Mouse (Mus musculus) neutrophil, adult 5-6 weeks (primary cell): Measurements from ENCODE around the gene Tmppe. TPM values are rescaled to one million over a fixed set of nuclear protein-coding genes. Genes with fewer than 3 reads are reported as not detected.
"Not testable (repeated sequence)": the region's sequence is repeated elsewhere in the genome, so short reads cannot be mapped to it uniquely, and the experiment has no call there.

Experiments
- ATAC-seq: fragments of 151-379, 151-347 bp; 2 replicates; pipeline ENCODE4 v1.8.0; 2017; ENCODE audit warnings: mild to moderate bottlenecking, moderate TSS enrichment; ENCODE audit not compliant: insufficient number of reproducible peaks, poor library complexity, low FRiP score, severe bottlenecking; ENCODE audit errors: extremely low read depth
- total RNA-seq: library from RNA; stranded (forward); fragments of 200-1000 nt; gene quantifications from 2 replicates; pipeline ENCODE4 v1.2.3, GENCODE M21; 2017

Gene Tmppe
- total RNA-seq, 1 experiment from 2014 or later = 6.3 TPM

DNA sequence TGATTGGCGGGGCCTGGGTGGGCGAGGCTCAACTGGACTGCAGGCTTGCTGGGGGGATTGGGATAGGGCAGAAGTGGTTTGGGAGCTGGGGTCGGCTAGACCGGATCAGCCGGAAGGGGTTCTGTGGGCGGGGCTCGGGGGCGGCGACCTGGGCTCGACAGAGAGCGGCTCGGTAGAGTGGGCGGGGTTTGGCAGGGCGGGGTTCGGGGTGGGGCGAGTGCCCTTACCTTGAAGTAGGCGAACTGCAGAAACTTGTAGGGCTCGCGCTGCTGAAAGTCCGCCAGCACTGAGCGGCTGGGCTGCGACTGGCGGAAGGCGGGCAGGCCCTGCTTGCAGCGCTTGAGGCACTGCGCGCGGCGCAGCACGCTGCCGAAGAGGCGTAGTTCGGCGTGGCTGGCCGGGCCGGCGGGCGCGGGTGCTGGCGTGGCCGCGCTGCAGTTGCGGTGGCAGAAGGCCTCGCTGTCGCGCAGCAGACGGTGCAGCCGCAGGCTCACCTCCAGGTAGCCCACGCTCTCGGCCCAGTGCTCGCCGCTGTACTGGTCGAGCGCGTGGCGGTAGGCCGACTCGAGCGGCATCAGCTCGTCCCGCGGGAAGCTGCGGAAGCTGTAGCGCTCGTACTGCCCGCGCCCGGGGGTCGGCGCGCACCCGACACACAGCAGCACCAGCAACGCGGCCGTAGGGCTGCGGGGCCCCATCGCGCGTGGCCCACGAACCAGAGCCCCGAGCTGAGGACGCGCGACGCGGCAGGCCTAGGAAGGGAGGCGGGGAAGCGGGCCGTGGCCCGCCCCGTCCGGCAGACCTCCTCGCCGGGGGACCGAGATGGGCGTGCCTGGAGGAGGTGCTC lies 10.8 kb upstream of the Tmppe start, which contains the start of gene Crtap:
Gene Crtap (minus strand): TSS at position 771 of the 844 bp plus-strand sequence.
- ATAC-seq = peak; percentile 39; the same call in 1 of the 2 replicates

DNA sequence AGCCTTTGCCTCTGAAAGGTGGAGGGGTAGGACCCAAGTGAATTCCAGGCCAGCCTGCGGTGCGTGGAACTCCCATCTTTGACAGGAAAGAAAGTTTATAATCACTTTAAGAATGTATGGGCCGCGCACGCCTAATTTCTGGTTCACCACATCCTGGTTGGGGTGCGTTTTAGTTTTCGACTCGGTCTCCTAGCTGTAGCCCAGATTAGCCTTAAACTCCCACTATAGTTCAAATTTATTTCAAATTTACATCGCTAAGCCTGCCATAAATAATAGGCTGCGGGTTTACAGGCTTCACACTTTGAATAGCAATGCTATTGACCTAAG lies 10.2 kb upstream of the Tmppe start:
- no peak for ATAC-seq

- ATAC-seq = not testable (repeated sequence)
These were observed 6.8 kb upstream of the Tmppe start for GRCm38 (mm10) chr9:114394136-114394535.

DNA sequence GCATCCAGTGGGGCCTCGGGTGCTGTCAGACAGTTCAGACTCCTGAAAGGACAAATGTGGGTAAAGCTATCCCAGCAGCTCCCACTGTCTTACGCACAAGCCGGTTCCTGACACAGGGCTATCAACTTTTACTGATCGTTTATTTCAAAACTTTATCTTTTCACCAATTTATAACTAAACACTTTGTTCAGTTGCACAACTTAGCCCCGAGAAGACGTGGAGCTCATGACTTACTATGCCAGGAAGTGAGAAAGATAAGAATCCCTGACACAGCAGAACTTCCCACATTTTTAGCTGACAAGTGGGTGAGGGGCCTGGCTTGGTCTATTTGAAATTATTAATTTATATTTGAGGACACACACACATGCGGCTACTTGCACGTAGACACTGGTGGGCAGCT lies 6.2 kb upstream of the Tmppe start:
- ATAC-seq = no peak

DNA sequence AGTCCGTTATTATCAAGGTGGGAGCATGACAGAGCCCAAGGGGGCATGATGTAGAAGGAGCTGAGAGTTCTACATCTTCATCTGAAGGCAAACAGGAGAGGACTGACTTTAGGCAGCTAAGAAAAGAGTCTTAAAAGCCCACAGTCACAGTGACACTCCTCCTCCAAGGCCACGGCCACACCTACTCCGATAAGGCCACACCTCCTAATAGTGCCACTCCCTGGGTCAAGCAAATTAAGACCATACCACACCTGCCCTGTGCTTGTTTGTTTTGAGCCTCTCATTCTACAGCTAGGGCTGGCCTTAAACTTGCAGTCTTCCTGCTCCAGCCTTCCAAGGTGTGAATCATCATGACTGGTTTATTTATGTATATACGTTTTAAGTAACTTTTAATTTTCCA lies 5.6 kb upstream of the Tmppe start:
- no peak for ATAC-seq

GRCm38 (mm10) chr9:114399680-114400079 lies 1.2 kb upstream of the Tmppe start:
- ATAC-seq = no peak

GRCm38 (mm10) chr9:114400588-114400948 lies 337 bp upstream of the Tmppe start:
- no peak for ATAC-seq

DNA sequence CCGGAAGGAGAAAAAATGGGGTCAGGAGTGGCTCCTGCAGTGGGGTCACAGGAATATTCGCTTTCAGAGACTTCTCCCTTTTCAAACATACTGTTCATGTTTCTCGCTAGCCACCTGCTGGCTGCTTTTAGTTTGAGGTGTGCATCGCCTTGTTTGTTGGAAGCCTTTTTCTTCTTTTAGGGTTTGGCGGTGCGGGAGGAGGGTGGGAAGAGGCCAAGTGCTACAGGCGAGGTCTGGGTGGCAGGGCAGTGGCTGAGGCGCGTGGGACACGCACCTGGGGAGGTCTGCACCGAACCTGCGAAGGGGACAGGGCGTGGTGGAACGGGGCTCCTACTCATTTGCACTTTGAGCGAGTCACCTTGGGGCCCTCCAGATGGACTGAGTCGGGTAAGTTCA lies 778 bp downstream of the Tmppe start:
- 0 out of 2 replicates have a peak, but pooled peaks have one; percentile 18 for ATAC-seq

DNA sequence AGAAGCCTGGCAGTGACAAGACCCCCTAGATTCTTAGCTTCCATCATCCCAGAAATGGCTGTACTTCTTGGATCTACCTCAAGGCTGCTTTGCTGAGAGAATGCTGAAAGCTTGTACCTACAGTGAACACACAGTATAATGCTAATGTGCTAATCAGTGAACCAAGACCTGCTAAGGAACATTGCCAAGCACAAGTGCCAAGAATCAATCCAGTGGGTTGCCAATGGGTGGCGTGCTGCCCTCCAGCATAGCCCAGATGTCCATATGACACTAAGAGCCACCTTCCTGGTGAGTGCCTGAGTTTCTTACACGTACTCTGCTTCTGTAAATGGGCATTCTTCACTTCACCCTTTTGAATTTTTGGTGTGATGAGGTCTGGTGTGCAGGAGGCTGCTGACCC lies 6.8 kb downstream of the Tmppe start:
- ATAC-seq = no peak

DNA sequence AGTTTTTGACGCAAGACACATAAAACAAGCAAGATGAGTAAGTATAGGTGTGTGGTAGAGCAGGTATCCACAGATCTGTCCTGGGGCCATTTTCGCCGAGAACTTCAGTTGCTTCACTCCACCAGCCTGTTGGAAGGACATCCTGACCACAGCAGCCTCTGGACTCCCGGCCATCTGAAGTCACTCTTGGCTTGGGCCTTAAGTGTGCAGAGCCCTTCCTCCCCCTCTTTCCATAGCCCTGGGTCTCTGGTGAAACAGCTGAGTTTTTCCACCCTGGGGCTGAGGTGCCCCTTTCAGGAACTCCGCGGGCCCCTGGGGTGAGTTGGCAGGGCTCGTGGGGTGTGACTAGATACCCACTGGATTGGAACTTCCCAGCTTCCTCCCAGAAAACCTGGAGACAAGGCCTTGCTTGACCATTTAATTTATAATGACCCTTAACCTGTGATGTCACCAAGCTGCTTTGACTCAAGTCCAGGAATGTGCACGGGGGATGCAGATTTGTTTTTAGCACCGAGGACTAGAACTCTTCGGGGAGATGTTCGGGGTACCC lies 9.5 kb downstream of the Tmppe start:
- no peak for ATAC-seq

DNA sequence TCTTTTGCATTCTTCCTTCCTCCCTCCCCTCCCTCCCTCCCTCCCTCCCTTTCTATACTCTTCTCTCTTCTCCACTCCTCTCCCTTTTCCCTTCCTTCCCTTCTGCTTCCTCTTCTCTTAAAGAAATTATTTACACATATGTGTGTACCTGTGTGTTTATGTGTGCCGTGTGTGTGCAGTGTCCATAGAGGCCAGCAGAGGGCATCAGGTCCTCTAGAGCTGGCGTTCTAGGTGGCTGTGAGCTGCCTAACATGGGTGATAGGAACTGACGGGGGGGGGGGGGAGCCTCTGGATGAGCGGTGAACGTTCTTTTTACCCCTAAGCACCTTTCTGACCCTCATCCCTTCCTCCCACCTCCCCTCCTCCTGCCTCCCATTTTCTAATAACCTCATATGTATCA lies 10.4 kb downstream of the Tmppe start:
- ATAC-seq = no peak

GRCm38 (mm10) chr9:114412406-114412805 lies 11.5 kb downstream of the Tmppe start:
- ATAC-seq = no peak

- no peak for ATAC-seq
These were observed 13.0 kb downstream of the Tmppe start for GRCm38 (mm10) chr9:114413866-114414265.

DNA sequence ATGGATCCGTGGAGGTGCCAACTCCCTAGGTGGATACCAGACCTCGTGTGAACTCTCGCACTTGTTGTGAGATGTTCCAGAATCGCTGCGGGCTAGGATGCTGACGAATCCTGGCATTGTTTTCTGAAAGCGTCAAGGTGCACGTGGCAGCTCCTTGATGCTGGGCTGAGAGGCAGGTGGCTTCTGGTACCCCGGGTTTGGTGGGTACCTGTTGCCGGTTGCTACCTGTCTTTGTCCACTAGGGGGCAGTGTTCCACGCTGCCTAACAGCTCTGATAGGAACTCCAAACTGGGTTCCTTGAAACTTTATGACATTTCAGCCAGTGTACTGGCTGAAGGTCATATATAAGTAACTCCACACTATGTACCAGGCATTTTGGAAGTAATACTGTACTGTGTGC lies 14.8 kb downstream of the Tmppe start:
- peak; percentile 42; the same call in 1 of the 2 replicates for ATAC-seq

DNA sequence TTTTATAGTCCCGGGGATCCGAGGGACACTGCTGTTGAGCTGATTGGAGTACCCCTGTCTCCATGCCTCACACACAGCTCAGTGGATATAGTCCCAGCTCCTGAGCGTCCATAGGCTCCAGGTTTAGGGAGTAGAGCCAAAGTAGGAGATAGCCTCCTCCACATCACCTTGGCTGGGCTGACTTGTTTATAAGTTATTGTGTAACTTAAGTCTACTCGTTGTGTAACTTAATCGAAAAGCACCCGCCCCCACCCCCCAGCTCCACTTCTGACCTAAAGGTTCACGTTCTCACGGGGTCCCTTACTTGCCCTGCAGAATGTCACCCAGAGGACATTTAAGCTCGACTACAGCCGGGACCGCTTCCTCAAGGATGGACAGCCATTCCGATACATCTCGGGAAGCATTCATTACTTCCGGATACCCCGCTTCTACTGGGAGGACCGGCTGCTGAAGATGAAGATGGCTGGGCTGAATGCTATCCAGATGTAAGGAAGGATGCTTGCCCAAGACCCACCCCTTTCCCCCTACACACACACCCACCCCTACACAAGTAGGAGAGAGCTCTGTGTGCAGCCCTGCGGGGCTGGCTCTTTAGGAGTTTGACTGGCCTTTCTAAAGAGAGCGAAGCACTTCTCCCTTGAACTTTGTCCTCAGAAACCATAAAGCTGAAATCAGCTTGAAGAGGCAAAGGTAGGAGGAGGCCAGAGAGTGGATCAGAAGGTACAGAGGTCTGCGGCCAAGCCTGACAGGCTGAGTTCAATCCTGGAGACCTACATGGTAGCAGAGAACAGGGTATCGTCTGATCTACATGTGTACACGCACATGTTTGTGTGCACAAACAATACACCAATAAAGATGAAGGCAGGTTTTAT lies 16.0 kb downstream of the Tmppe start:
- ATAC-seq = no peak

GRCm38 (mm10) chr9:114418187-114418586 lies 17.3 kb downstream of the Tmppe start:
- no peak for ATAC-seq

DNA sequence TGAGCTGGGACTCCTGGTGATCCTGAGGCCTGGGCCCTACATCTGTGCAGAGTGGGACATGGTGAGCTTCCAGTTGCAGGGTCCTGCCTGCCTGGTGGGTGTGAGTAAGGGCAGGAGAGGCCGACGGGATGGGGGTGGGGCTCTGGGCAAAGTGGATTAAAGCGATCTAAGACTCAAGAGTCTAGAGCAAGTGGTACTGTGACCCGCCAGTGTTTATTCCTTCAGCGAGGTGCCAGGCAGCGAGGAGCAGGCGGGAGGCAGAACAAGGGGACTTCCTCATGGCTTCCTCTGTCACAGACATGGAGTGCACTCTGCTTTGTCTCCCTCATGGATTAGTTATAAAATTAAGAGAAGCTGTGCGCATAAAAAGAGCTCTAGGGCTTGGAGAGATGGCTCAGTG lies 19.5 kb downstream of the Tmppe start:
- ATAC-seq = no peak

DNA sequence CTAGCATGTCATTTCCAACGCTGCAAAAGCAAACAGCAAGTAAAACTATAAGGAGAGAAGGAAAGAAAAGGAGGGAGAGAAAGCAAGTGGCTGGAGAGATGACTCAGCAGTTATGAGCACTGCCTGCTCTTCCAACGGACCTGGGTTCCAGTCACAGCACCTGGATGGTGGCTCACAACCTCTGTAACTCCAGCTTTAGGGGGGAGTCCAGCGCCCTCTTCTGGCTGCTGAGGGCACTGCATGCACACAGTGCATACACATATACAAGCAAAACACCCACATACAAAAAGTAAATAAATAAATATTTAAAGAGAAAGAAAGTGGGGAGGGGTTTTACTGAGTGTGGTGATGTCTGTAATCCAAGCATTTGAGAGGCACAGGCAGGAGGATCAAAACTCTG lies 20.1 kb downstream of the Tmppe start:
- ATAC-seq = no peak

DNA sequence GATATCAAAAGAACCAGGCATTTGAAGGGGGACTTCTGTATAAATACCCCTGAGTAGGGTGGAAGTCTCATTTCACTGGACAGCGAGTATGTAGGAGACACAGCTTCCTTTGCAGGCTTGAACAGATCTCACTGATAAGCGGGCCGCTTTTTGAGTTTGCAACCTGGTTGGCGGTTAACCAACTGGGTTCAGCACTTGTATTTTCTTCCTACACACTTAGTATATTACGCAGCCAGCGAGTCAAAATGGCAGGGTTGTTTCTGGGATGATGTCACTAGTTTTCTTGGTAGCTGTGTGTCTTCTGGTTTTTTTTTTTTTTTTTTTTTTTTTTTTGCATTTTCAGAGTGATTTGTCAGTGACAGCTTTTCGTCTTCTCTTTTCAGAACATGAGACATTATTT lies 20.9 kb downstream of the Tmppe start:
- no peak for ATAC-seq

GRCm38 (mm10) chr9:114425576-114425975 lies 24.7 kb downstream of the Tmppe start:
- no peak for ATAC-seq
